Comparison of ENCODE assay signal across 12 mouse cellular contexts in the genomic region with DNA sequence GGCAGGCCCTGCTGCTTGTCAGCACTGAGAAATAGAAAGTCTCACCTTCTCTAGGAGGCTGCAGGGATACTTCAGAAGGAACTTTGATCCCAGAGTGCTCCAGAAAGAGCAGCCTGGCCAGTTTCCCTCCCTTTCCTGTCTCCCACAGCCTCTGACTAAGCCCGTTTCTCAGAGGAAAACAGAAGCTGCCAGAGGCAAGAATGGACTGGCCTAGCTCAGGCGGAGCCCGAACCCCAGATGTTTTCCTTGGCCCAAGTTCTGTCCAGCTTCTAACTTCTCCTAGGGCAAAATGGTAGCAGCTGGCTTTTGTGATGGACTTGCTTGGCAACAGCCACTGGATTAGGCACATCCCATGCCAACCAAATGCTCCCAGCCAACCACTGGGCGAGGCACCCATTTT.
DNase-seq lines count a peak whose midpoint lies in the region; ATAC-seq and TF ChIP-seq lines count a peak whose summit lies in the region.
"Had no signal": no experiment of that assay in that cellular context is flagged by ENCODE, and none has a peak within 500 bp of the region (broad histone marks: within the 10 kb centered on the region; RNA-seq: fewer than 3 reads in every experiment).

No protein-coding gene starts in this region.

- no peak overlapping the region for H3K9ac ChIP-seq in forebrain, postnatal 0 days
- no peak overlapping the region for H3K9ac ChIP-seq in forebrain, embryonic 14.5 days (ENCODE audit: low read length)
- H3K9ac ChIP-seq in midbrain, postnatal 0 days (replicated peaks; ENCODE audit: low read length, poor library complexity, severe bottlenecking): no peak overlapping the region
- no peak overlapping the region for H3K9ac ChIP-seq in midbrain, embryonic 16.5 days (ENCODE audit: low read depth, low read length)

- WGBS in forebrain, postnatal 0 days: 73% methylated on average over 4 of the region's 4 CpGs
- WGBS in forebrain, embryonic 14.5 days: 79% methylated on average over 4 of the region's 4 CpGs
- 71% methylated on average over 4 of the region's 4 CpGs for WGBS in midbrain, postnatal 0 days
- WGBS in midbrain, embryonic 16.5 days: 78% methylated on average over 4 of the region's 4 CpGs
- WGBS in small intestine, adult 2 months: 34% methylated on average over 4 of the region's 4 CpGs

- no peaks in the 10 kb centered on the region for H3K4me1 ChIP-seq in forebrain, postnatal 0 days (ENCODE audit: insufficient read depth)
- no peaks in the 10 kb centered on the region for H3K4me1 ChIP-seq in forebrain, embryonic 14.5 days (ENCODE audit: control insufficient read depth, insufficient read depth, low read length)
- no peaks in the 10 kb centered on the region; the same call in 1 of the 2 replicates for H3K4me1 ChIP-seq in midbrain, postnatal 0 days (ENCODE audit: insufficient read depth, low read length)
- no peaks in the 10 kb centered on the region for H3K4me1 ChIP-seq in midbrain, embryonic 16.5 days (ENCODE audit: control insufficient read depth, insufficient read depth, low read length)
- no peaks in the 10 kb centered on the region; the same call in 1 of the 2 replicates for H3K4me1 ChIP-seq in small intestine, adult 2 months (ENCODE audit: control insufficient read depth, insufficient read depth, insufficient read length, low read length)

- no peak for TF ChIP-seq POLR2A in small intestine, adult 2 months (IDR thresholded peaks at IDR 0.05; ENCODE audit: low read depth, low read length)

- H3K9me3 ChIP-seq in forebrain, postnatal 0 days (ENCODE audit: low read length): no peaks in the 10 kb centered on the region
- H3K9me3 ChIP-seq in forebrain, embryonic 14.5 days (replicated peaks; ENCODE audit: control insufficient read depth, low read length): no peaks in the 10 kb centered on the region
- no peaks in the 10 kb centered on the region for H3K9me3 ChIP-seq in midbrain, postnatal 0 days (ENCODE audit: low read length)
- H3K9me3 ChIP-seq in midbrain, embryonic 16.5 days (replicated peaks; ENCODE audit: control insufficient read depth, low read length, poor library complexity, severe bottlenecking): no peaks in the 10 kb centered on the region
- H3K9me3 ChIP-seq: forebrain, embryonic 10.5 days had no signal

- H3K4me2 ChIP-seq in forebrain, postnatal 0 days (ENCODE audit: low read depth): 0 out of 2 replicates have a peak overlapping the region, but pooled peaks have one; percentile 38
- H3K4me2 ChIP-seq in forebrain, embryonic 14.5 days (ENCODE audit: low read length): no peak overlapping the region
- no peak overlapping the region for H3K4me2 ChIP-seq in midbrain, postnatal 0 days (ENCODE audit: low read depth, low read length, poor library complexity, severe bottlenecking)
- H3K4me2 ChIP-seq in midbrain, embryonic 16.5 days (ENCODE audit: low read length): no peak overlapping the region
- H3K4me2 ChIP-seq: liver, embryonic 11.5 days had no signal

- H3K4me3 ChIP-seq in forebrain, postnatal 0 days (ENCODE audit: low read depth, low read length): no peak overlapping the region
- H3K4me3 ChIP-seq in forebrain, embryonic 14.5 days (ENCODE audit: low read depth, low read length): no peak overlapping the region
- no peak overlapping the region for H3K4me3 ChIP-seq in midbrain, postnatal 0 days (ENCODE audit: low read depth, low read length)
- no peak overlapping the region for H3K4me3 ChIP-seq in midbrain, embryonic 16.5 days (ENCODE audit: low read depth, low read length)
- H3K4me3 ChIP-seq in small intestine, adult 2 months (ENCODE audit: low read depth, low read length): no peak overlapping the region
- H3K4me3 ChIP-seq: left cerebral cortex, adult 2 months had no signal

- H3K36me3 ChIP-seq in forebrain, postnatal 0 days (ENCODE audit: insufficient read depth): no peaks in the 10 kb centered on the region
- H3K36me3 ChIP-seq in forebrain, embryonic 14.5 days (ENCODE audit: control insufficient read depth, insufficient read depth, low read length): no peaks in the 10 kb centered on the region
- no peaks in the 10 kb centered on the region for H3K36me3 ChIP-seq in midbrain, postnatal 0 days (ENCODE audit: insufficient read depth, low read length)
- H3K36me3 ChIP-seq in midbrain, embryonic 16.5 days (ENCODE audit: control insufficient read depth, insufficient read depth, low read length): no peaks in the 10 kb centered on the region
- H3K36me3 ChIP-seq in small intestine, adult 2 months (ENCODE audit: control insufficient read depth, insufficient read depth, low read length): peaks cover 3% of the 10 kb centered on the region; the same call in 1 of the 2 replicates
- H3K36me3 ChIP-seq: forebrain, embryonic 10.5 days had no signal

- no peak overlapping the region for H3K27ac ChIP-seq in forebrain, postnatal 0 days (ENCODE audit: low read depth, low read length)
- no peak overlapping the region for H3K27ac ChIP-seq in forebrain, embryonic 14.5 days (ENCODE audit: low read depth, low read length)
- peak overlapping the region; percentile 3 for H3K27ac ChIP-seq in midbrain, postnatal 0 days (ENCODE audit: low read depth, low read length)
- H3K27ac ChIP-seq in midbrain, embryonic 16.5 days (ENCODE audit: low read length): no peak overlapping the region; the same call in 1 of the 2 replicates
- H3K27ac ChIP-seq in small intestine, adult 2 months (ENCODE audit: insufficient read depth, low read depth, low read length): peak overlapping the region; percentile 1; the same call in 1 of the 2 replicates
- H3K27ac ChIP-seq: forebrain, embryonic 10.5 days; left cerebral cortex, adult 2 months had no signal

- intact Hi-C loops in heart, postnatal 25 days (cut with DNase I): loop anchor here (10.0 kb wide), 1 partner anchor 356 kb away; no protein-coding TSS in a partner anchor

- ATAC-seq in forebrain, postnatal 0 days: no peak
- ATAC-seq in forebrain, embryonic 14.5 days: no peak
- ATAC-seq in midbrain, postnatal 0 days (ENCODE audit: low FRiP score): no peak
- no peak for ATAC-seq in midbrain, embryonic 16.5 days

- TF ChIP-seq CTCF in forebrain, postnatal 0 days (IDR thresholded peaks at IDR 0.05; ENCODE audit: low read depth): no peak
- TF ChIP-seq CTCF in midbrain, postnatal 0 days (IDR thresholded peaks at IDR 0.05): no peak
- no peak for TF ChIP-seq CTCF in small intestine, adult 2 months (IDR thresholded peaks at IDR 0.05; ENCODE audit: extremely low read depth, insufficient read length, insufficient replicate concordance, low read depth, low read length)

- no peak for DNase-seq in forebrain, postnatal 0 days
- no peak for DNase-seq in forebrain, embryonic 14.5 days (ENCODE audit: low spot score)
- no peak for DNase-seq in midbrain, postnatal 0 days (ENCODE audit: low spot score)
- DNase-seq in heart, postnatal 25 days (ENCODE audit: low spot score): peak; percentile 36
- no peak for DNase-seq in right cerebral cortex, postnatal 14 days
- DNase-seq in adrenal gland, adult 18-20 months (ENCODE audit: low spot score in 2 of 2): no peak
- DNase-seq: adrenal gland, postnatal 14 days had no signal

- no peaks in the 10 kb centered on the region for H3K27me3 ChIP-seq in forebrain, postnatal 0 days (ENCODE audit: insufficient read depth, low read length)
- H3K27me3 ChIP-seq in forebrain, embryonic 14.5 days (replicated peaks; ENCODE audit: control insufficient read depth, insufficient read depth, low read length): no peaks in the 10 kb centered on the region
- no peaks in the 10 kb centered on the region for H3K27me3 ChIP-seq in midbrain, postnatal 0 days (ENCODE audit: insufficient read depth, low read length)
- H3K27me3 ChIP-seq in midbrain, embryonic 16.5 days (ENCODE audit: control insufficient read depth, insufficient read depth, low read depth, low read length): no peaks in the 10 kb centered on the region
- no peaks in the 10 kb centered on the region for H3K27me3 ChIP-seq in small intestine, adult 2 months (ENCODE audit: control insufficient read depth, insufficient read depth, low read length)

Comparison
In these comparisons a context has a peak if more than half of its experiments do, and no peak if none do; other contexts are left out.
1. H3K27ac ChIP-seq: peak in midbrain, postnatal 0 days (single experiment) and small intestine, adult 2 months (single experiment); none in forebrain, postnatal 0 days (single experiment), forebrain, embryonic 14.5 days (single experiment) and midbrain, embryonic 16.5 days (single experiment).